Mouse (Mus musculus) ES-Bruce4 (cell line): ENCODE measurements around the gene Arpc3.

ENCODE experiments used
- CTCF ChIP-seq: IDR thresholded peaks from one replicate; pipeline ENCODE4 v1.8.1; 2011; ENCODE audit warnings: low read depth, low read length
- EP300 ChIP-seq: IDR thresholded peaks from 2 replicates; pipeline ENCODE4 v1.6.1; 2011; ENCODE audit warnings: low read depth, low read length; ENCODE audit not compliant: insufficient read depth
- POLR2A ChIP-seq: IDR thresholded peaks from one replicate; pipeline ENCODE4 v1.8.1; 2011; ENCODE audit warnings: low read length; ENCODE audit not compliant: insufficient read depth

DNA sequence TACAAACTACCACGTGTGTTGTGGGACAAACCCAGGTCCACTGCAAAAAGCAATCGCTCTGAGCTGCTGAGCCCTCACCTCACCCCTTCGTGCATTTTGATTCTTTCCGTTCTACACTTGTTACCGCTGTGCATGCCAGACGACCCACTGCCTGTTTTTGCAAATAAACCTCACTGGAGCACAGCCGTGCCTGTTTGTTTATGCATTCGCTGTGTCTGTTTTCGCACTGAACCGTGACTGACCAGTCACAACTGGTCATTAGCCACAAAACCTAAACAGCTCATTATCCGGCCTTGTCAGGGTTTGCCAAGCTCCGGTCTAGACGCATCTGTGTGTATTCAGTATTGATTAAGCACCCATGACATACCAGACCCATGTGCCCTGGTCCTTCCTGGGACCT lies 10.5 kb downstream of the Arpc3 start:
- TF ChIP-seq CTCF (no peak), EP300 (no peak), POLR2A (no peak)
